Mouse (Mus musculus) erythroid progenitor cell, adult 5-6 weeks (primary cell): ENCODE results near the gene Col4a1. TPM values are rescaled to one million over a fixed set of nuclear protein-coding genes. Genes with fewer than 3 reads are reported as not detected.

Experiments used
- ATAC-seq: replicated peaks from 2 replicates; pipeline ENCODE4 v1.8.0; 2016; ENCODE audit warnings: moderate number of reproducible peaks, mild to moderate bottlenecking, moderate TSS enrichment, inconsistent platforms; ENCODE audit not compliant: poor library complexity, low FRiP score, severe bottlenecking
- total RNA-seq, 2 experiments: library from RNA; stranded (forward) in 1 of 2; stranded (reverse) in 1 of 2; fragments of 150-400 nt in 1 of 2; fragments of 186-747, 209-891 nt in 1 of 2; gene quantifications; 2 replicates each; pipeline versions ENCODE4 v1.2.3 to v1.2.4; 2015 to 2017; ENCODE audit warnings: low replicate concordance in 2 of 2

The Col4a1 gene
- total RNA-seq, 2 experiments from 2014 or later = not detected

- ATAC-seq = no peak
These were observed 62.5 kb downstream of the Col4a1 start for GRCm38 (mm10) chr8:11250149-11250548.

GRCm38 (mm10) chr8:11249541-11250058 is 63.0 kb downstream of the Col4a1 start:
- ATAC-seq = no peak

GRCm38 (mm10) chr8:11248712-11249111 is 63.9 kb downstream of the Col4a1 start:
- ATAC-seq = no peak

DNA sequence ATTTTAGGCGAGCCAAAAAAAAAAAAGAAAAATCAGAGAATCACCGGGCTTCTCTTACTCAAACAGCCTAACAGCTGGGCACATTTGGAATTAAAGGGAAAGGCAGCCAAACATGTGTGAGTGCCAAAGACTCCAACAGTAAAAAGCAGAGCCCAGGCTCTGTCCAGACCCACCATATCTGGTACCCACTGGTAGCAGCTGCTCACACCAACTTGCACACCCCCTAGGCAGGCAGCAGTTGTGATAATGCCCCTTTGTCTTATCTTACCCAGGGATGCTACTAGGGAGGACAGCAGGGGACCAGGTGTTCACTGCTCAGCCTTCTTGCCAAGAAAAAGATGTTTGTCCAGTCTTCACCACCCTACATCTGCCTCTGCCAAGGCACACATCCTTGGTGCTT is 71.1 kb downstream of the Col4a1 start:
- no peak for ATAC-seq

GRCm38 (mm10) chr8:11234879-11235210 is 77.8 kb downstream of the Col4a1 start:
- ATAC-seq = no peak

GRCm38 (mm10) chr8:11234151-11234878 is 78.3 kb downstream of the Col4a1 start:
- ATAC-seq = no peak

DNA sequence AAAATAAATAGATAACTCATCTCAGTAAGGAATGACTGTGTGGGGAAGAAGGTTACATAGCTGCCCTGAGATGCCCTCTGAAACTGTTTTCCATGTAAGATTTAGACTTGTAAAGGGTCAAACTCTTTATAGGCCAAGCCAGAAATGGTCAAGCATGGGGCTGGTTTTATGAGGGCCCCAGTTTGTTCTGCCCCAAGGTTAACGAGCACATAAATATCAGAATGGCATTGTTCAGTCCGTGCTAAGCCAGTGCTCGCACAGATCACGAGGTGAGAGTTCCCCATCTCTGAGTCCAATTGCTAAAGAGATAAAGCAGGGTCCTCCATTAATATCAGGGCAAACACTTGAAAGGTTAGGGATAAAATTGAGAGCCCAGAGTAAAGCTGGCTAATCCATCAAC is 79.6 kb downstream of the Col4a1 start:
- ATAC-seq = no peak

GRCm38 (mm10) chr8:11230277-11230676 is 82.3 kb downstream of the Col4a1 start:
- no peak for ATAC-seq

DNA sequence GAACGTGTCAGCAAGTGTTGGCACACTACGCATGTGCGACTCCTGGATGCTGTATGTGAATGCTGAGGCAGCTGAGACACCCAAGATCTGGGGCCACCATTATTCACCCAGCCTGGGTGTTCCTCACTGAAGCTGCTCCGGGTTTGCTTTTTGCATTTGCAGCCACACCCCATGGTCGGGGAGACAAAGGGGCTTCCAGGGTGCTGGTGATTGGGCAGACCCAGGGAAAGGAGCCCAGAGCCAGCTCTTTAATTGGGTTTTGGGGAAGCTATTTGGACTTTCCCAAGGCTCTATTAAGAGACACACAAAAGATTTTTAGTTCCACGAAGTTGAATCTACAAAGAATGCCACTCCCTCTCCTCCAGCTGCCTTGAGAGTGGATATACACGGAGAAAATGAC is 85.2 kb downstream of the Col4a1 start:
- ATAC-seq = no peak

DNA sequence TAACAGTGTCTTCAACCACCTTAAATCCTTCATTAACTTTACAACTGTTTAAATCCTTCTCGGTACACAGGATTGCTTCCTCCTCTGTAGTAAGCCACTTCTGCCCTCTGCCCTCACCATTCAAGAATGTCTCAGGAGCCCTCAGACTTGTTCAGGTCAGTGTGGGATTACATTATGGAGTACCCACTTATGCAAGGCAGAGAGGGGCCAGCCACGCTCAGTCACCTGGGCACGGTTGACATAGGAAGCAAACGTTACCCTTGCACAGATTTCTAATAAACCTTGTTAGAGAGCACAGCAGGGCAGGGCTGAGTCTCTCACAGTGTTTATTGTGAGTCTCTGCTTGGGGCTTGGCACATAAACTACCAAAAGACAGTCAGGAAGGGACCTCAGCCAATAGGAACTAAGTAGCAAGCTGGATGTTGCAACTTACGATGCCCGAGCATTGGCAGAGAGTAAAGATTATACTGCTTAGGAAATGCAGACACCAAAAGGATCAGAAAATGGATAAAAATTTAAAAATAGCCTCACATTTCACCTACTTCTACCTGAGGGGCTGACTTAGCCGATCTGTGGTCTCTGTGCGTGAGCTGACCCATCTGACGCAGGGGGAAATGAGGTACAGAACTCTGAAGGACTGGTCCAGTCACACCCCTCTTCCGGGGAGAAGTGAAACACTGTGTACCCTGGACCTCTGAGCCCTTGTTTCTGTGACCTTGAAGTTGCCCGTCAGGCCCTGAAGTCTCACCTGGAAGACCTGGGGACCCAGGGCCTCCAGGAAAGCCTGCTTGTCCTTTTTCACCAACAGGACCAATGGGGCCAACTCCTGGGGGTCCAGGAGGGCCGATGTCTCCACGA is 86.8 kb downstream of the Col4a1 start:
- no peak for ATAC-seq

GRCm38 (mm10) chr8:11224178-11224577 is 88.4 kb downstream of the Col4a1 start:
- no peak for ATAC-seq

DNA sequence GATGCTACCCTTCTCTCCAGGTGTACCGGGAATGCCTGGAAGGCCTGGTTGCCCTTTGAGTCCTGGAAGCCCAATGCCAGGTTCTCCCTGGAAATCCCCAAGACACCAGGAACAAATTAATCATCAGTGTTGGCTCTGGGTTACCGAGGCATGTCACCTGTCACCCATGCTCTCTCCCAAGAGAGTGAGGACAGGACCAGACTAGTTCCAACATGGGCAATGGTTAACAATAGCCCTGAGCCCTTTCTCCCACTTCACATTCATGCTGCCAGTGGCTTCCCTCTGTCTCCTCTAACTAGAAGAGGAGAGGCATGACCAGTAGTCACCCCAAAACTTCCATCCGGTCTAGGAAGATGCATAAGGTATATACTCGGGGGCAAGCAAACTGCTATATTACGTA is 91.3 kb downstream of the Col4a1 start:
- ATAC-seq = no peak

GRCm38 (mm10) chr8:11219282-11219681 is 93.3 kb downstream of the Col4a1 start:
- ATAC-seq = no peak

DNA sequence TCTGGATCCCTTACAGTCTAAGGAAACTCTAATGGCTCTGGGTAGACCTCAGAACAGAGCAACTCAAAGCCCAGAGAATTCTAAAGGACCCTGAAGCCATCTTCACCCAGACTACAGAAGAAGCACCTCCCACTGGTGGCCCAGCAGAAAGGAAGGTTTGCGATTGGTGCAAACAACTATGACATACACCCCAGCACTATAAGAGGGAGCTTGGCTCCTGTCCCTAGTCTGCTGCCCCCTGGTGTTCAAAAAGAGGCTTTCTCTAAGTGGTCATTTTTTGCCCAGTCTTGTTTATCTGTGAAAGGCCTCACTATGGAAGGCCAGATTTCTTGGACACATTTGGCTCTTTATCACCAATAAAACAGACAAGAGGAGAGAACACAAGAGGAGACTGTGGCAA is 97.4 kb downstream of the Col4a1 start:
- no peak for ATAC-seq

GRCm38 (mm10) chr8:11206509-11206908 is 106.1 kb downstream of the Col4a1 start:
- no peak for ATAC-seq

DNA sequence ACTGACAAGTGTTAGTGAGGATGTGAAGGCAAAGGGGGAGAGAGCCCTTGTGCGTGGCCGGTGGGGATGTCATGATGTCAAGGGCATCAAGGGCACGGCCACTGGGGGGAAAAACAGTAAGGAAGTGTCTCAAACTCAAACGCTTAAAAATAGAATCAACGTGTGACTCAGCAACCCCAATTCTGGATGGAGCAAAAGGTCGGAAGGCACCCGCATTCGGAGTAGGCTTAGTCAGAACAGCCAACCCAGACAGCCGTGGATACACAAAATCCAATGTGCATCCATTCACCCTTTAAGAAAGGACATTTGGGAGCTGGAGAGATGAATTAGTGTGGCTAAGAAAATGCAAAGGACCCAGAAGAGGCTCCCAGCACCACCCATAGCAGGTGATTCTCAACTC is 107.1 kb downstream of the Col4a1 start:
- ATAC-seq = no peak

DNA sequence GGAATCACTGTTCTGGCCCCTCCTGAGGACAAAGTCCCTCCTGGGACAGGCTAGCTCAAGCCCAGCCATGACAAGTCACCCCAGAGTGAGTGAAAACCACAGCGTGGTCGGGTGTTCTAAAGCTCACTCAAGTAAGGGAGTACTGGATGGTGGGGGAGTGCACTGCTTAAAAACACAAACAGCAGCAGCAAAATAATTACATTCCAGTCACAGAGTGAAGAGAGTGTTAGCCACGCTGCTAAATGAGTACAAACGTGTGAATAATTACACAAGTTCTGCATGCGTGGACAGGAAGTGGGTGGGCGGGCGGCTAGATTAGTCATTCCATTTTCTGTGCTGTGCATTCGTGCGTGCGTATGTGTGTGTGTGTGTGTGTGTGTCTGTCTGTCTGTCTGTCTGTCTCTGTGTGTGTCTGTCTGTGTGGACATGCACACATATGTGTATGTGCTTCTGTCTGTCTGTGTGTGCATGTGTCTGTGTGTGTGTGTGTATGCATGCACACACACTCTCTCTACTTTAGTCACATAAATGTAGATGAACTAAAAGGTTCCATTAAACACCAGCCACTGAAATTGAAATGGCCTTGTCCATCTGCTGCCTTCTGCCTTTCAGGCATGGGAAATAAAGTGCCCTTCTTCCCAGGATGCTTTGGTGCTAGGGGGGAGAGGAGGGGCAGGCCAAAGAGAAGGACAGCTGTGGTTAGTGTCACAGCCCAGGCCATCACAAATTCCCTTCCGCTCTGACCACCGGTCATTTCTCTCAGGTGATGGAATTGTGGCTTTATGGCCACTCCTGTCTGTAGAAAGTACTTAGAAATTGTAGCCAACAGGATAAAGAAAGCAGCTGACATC is 109.1 kb downstream of the Col4a1 start:
- no peak for ATAC-seq

DNA sequence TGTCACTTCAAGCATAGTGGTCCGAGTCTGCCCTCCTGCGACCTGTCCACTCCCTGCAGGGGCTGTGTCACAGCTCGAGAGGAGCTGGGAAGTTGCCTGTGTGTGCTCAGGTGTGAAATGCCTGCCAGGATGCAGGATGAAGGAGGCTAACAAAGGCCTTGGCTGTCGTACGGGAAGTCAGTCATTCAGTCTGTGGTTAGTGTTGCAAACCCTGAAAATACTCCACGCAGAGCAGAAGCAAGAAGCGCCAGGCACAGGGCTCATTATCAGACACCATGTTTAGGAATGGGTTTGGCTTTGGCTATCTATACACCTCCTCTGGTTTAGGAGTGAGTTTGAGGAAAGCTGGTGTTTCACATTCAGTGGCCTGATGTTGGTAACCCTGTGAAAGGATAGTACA is 114.0 kb downstream of the Col4a1 start:
- ATAC-seq = no peak

DNA sequence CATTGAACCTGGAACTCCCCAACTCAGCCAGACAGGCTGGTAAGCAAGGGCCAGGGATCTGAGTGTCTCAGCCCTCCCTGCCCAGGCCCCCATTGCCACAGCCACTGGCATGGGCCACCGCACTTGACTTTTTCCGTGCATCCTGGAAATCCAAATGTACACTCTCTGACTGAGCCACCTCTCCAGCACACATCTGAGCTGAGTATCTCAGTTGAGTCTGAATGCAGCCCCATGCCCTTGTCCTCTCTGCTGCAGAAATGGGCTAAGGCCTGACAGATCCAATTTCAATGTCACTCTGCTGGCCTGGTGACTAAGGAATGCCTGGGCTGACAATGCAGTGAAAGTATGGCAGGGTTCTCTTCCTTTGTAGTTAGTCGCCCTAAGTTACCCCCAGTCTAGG is 114.6 kb downstream of the Col4a1 start:
- ATAC-seq = no peak

GRCm38 (mm10) chr8:11197261-11197660 is 115.4 kb downstream of the Col4a1 start:
- no peak for ATAC-seq
